ENCODE assay signal across 9 mouse cellular contexts in the genomic region with DNA sequence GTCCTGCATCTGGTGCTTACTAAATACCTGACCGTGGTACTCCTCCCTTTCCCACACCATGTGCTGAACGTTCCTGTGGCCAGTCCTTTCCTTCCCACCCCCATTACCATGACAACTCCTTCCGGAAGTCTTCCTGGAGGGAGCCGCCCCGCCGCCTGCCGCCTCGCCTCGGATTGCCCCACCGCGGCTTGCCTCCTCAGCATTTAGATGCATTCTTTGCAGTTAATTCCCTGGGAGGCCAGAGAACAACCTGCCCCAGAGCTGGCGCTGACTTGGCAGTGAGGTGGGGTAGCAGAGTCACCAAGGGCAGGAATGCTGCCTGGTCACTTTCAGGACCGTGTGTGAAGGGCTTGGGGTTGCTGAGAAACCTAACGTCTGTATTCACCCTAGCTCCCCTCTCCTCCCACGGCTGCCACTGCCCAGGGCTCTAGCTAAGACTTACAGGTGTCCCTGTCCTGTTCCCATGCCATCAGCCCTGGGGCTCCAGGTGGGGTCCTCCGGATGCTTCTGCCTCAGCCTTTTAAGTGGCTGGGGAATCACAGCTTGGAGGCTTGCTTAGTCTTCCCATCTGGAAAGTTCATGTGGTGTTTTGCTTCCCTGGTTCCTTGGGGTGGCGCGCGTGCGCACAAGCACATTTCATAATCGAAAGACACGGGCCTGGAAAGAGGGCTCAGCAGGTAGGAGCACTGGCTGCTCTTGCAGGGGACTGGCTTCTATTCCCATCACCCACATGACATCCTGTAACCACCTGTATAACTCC. TPM values are rescaled to one million over a fixed set of nuclear protein-coding genes. Genes with fewer than 3 reads are reported as not detected.
DNase-seq lines count a peak whose midpoint lies in the region; ATAC-seq lines count a peak whose summit lies in the region.
"Had no signal": no experiment of that assay in that cellular context is flagged by ENCODE, and none has a peak within 500 bp of the region (broad histone marks: within the 10 kb centered on the region; RNA-seq: fewer than 3 reads in every experiment).

No protein-coding gene starts in this region.

- DNase-seq in NIH3T3 (ENCODE audit: low read depth) = peak; percentile 51
- DNase-seq in heart, postnatal 14 days = peak; percentile 42 to 58
- DNase-seq in kidney, postnatal 4 days = peak; percentile 69 to 83
- DNase-seq in neural tube, embryonic 11.5 days (ENCODE audit: low spot score) = no peak
- DNase-seq in thymus, postnatal 36 days = no peak

- no peak overlapping the region for H3K27ac ChIP-seq in forebrain, embryonic 13.5 days
- no peak overlapping the region for H3K27ac ChIP-seq in forebrain, embryonic 12.5 days
- no peak overlapping the region for H3K27ac ChIP-seq in neural tube, embryonic 11.5 days (ENCODE audit: low read depth, low read length)

- H3K4me1 ChIP-seq in forebrain, embryonic 13.5 days = peaks cover 14% of the 10 kb centered on the region
- peaks cover 13% of the 10 kb centered on the region for H3K4me1 ChIP-seq in forebrain, embryonic 12.5 days
- H3K4me1 ChIP-seq in neural tube, embryonic 11.5 days (ENCODE audit: control insufficient read depth, insufficient read depth, low read length) = peaks cover 2% of the 10 kb centered on the region; the same call in 1 of the 2 replicates

- no peaks in the 10 kb centered on the region for H3K9me3 ChIP-seq in forebrain, embryonic 13.5 days (replicated peaks)
- no peaks in the 10 kb centered on the region for H3K9me3 ChIP-seq in forebrain, embryonic 12.5 days
- no peaks in the 10 kb centered on the region for H3K9me3 ChIP-seq in neural tube, embryonic 11.5 days (ENCODE audit: control insufficient read depth, low read length)

- no peaks in the 10 kb centered on the region for H3K36me3 ChIP-seq in forebrain, embryonic 13.5 days (ENCODE audit: poor library complexity, severe bottlenecking)
- no peaks in the 10 kb centered on the region for H3K36me3 ChIP-seq in forebrain, embryonic 12.5 days (replicated peaks)
- no peaks in the 10 kb centered on the region for H3K36me3 ChIP-seq in neural tube, embryonic 11.5 days (ENCODE audit: control insufficient read depth, insufficient read depth, low read length)

- intact Hi-C loops in heart, postnatal 14 days (cut with DNase I) = no loop called here

- H3K4me3 ChIP-seq in forebrain, embryonic 13.5 days = no peak overlapping the region
- no peak overlapping the region for H3K4me3 ChIP-seq in forebrain, embryonic 12.5 days (replicated peaks)
- no peak overlapping the region for H3K4me3 ChIP-seq in neural tube, embryonic 11.5 days (ENCODE audit: low read depth, low read length)

- WGBS in forebrain, embryonic 13.5 days = 13% methylated on average over 22 of the region's 22 CpGs
- WGBS in forebrain, embryonic 12.5 days = 10% methylated on average over 22 of the region's 22 CpGs
- 11% methylated on average over 22 of the region's 22 CpGs for WGBS in neural tube, embryonic 11.5 days

- 0 out of 2 replicates have a peak overlapping the region, but pooled peaks have one; percentile 2 for H3K4me2 ChIP-seq in forebrain, embryonic 13.5 days
- H3K4me2 ChIP-seq in forebrain, embryonic 12.5 days = no peak overlapping the region
- peak overlapping the region; percentile 10; the same call in 1 of the 2 replicates for H3K4me2 ChIP-seq in neural tube, embryonic 11.5 days (ENCODE audit: low read depth)

- no peak for ATAC-seq in forebrain, embryonic 13.5 days
- ATAC-seq in forebrain, embryonic 12.5 days (ENCODE audit: low FRiP score) = no peak
- ATAC-seq in neural tube, embryonic 11.5 days (ENCODE audit: insufficient read depth, low FRiP score, low TSS enrichment) = no peak
- ATAC-seq in inflammation-experienced regulatory T-cells, adult 6 months = no peak

- H3K9ac ChIP-seq in forebrain, embryonic 13.5 days = no peak overlapping the region; the same call in 1 of the 2 replicates
- H3K9ac ChIP-seq in forebrain, embryonic 12.5 days = no peak overlapping the region; the same call in 1 of the 2 replicates
- H3K9ac ChIP-seq in neural tube, embryonic 11.5 days (ENCODE audit: low read length) = no peak overlapping the region

- peaks cover 47% of the 10 kb centered on the region for H3K27me3 ChIP-seq in forebrain, embryonic 13.5 days
- peaks cover 55% of the 10 kb centered on the region for H3K27me3 ChIP-seq in forebrain, embryonic 12.5 days
- H3K27me3 ChIP-seq in neural tube, embryonic 11.5 days (ENCODE audit: control insufficient read depth, insufficient read depth, low read length) = peaks cover 20% of the 10 kb centered on the region

RNA-seq across cellular contexts. Expression of a gene that starts 4.5 kb away (rescaled TPM):
- 0.27 TPM in 1 of 2 replicates, not detected in the other for polyA plus RNA-seq in forebrain, embryonic 13.5 days (2015; fragmentation: Nextera tagmentation; extraction: Ambion mirVana)
- 0.24 and 0.50 TPM in 2 replicates for polyA plus RNA-seq in forebrain, embryonic 12.5 days (2016; fragmentation: Nextera tagmentation; extraction: Ambion mirVana)
- total RNA-seq in heart, postnatal 14 days (2021) = 1 to 10 TPM; 3.5 to 5.1 TPM
- polyA plus RNA-seq in neural tube, embryonic 11.5 days (2014; fragmentation: Nextera tagmentation; extraction: Ambion mirVana) = 0.20 and 0.38 TPM in 2 replicates
- polyA plus RNA-seq in inflammation-experienced regulatory T-cells, adult 6 months (2017; shearing (Covaris generic)) = not detected

RNA-seq across cellular contexts. Expression of a gene that starts 13.9 kb away (rescaled TPM):
- polyA plus RNA-seq in forebrain, embryonic 13.5 days (2015; fragmentation: Nextera tagmentation; extraction: Ambion mirVana) = 1.5 and 2.9 TPM in 2 replicates
- 0.97 and 2.2 TPM in 2 replicates for polyA plus RNA-seq in forebrain, embryonic 12.5 days (2016; fragmentation: Nextera tagmentation; extraction: Ambion mirVana)
- 1 to 10 TPM; 1.6 to 3.1 TPM for total RNA-seq in heart, postnatal 14 days (2021)
- 2.0 and 2.7 TPM in 2 replicates for polyA plus RNA-seq in neural tube, embryonic 11.5 days (2014; fragmentation: Nextera tagmentation; extraction: Ambion mirVana)
- polyA plus RNA-seq in inflammation-experienced regulatory T-cells, adult 6 months (2017; shearing (Covaris generic)) = not detected
- total RNA-seq: neutrophil, adult 5-6 weeks had no signal

RNA-seq across cellular contexts. Expression of a gene that starts 34.3 kb away (rescaled TPM):
- polyA plus RNA-seq in forebrain, embryonic 13.5 days (2015; fragmentation: Nextera tagmentation; extraction: Ambion mirVana) = 0.26 and 0.39 TPM in 2 replicates
- polyA plus RNA-seq in forebrain, embryonic 12.5 days (2016; fragmentation: Nextera tagmentation; extraction: Ambion mirVana) = 1.4 and 1.7 TPM in 2 replicates
- not detected for total RNA-seq in heart, postnatal 14 days (2021)
- 1.4 and 2.1 TPM in 2 replicates for polyA plus RNA-seq in neural tube, embryonic 11.5 days (2014; fragmentation: Nextera tagmentation; extraction: Ambion mirVana)
- under 1 TPM in 2 of 3 experiments, not detected in 1; 0.41 to 0.48 TPM for polyA plus RNA-seq in inflammation-experienced regulatory T-cells, adult 6 months (2017; shearing (Covaris generic))
- total RNA-seq: neutrophil, adult 5-6 weeks had no signal

Comparison
In these comparisons a context has a peak if more than half of its experiments do, and no peak if none do; other contexts are left out.
1. DNase-seq: peak in NIH3T3 (single experiment), heart, postnatal 14 days (2 of 2) and kidney, postnatal 4 days (2 of 2); none in neural tube, embryonic 11.5 days (single experiment) and thymus, postnatal 36 days (0 of 2).